Mouse (Mus musculus) gastrocnemius, postnatal 14 days (tissue): ENCODE measurements around the gene Rassf5. TPM values are rescaled to one million over a fixed set of nuclear protein-coding genes. Genes with fewer than 3 reads are reported as not detected.
"Not testable (repeated sequence)": the region's sequence is repeated elsewhere in the genome, so short reads cannot be mapped to it uniquely, and the experiment has no call there.

Source experiments
- DNase-seq: peaks from one replicate; pipeline ENCODE4 v3.0.0; 2021; ENCODE audit warnings: mixed read lengths
- intact Hi-C: fragments of 180-260 bp; cut with DNase I; formaldehyde crosslinking; loops from one replicate; pipeline ENCODE4 v1.15.1; 2025; ENCODE audit warnings: low total_unique reads
- total RNA-seq, 2 experiments: library from RNA; stranded (reverse); gene quantifications; 2 replicates each; pipeline ENCODE4 v1.2.3; 2021

Rassf5 gene
- total RNA-seq, 2 experiments from 2014 or later, result 1.8 TPM

DNA sequence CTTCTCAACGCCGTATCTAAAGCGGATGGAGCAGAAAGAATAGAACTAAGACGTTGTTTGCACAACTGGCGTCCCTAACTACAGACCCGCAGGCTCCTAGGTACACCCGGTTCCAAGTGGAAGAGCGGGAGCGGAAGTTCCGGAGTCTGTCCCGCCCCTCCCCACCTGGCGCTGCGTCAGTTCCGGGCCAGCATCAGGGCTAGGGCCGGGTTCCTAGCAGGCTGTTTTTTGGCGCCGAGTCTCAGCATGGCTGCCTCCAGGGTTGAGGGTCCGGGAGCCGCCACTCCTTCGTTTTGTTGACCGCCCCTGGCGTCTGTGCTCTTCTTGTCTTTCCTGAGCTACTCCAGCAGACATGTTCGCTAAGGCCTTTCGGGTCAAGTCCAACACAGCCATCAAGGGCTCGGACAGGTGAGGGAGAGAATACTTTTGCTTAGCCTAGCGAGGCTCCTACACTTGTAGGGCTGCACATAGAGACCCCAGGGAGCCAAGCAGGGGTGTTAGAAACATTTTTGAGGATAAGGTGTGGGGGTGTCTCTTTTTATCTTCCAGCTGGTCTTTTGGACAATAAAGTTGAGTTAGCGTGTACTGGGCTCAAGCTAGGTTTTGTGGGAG is 91.9 kb downstream of the Rassf5 start, which contains the start of gene Eif2d:
Eif2d (plus strand) TSS at position 164 of the 612 bp plus-strand sequence.
- intact Hi-C loops, result loop anchor here (5.0 kb wide), 1 partner anchor 36 kb away; no protein-coding TSS in a partner anchor

GRCm38 (mm10) chr1:131149496-131149895 is 95.6 kb downstream of the Rassf5 start:
- DNase-seq, result no peak

More for the DNA sequence above, 91.9 kb downstream of the Rassf5 start, which contains the start of gene Eif2d:
- peak; percentile 88 for DNase-seq

GRCm38 (mm10) chr1:131146181-131146614 is 98.9 kb downstream of the Rassf5 start:
- intact Hi-C loops, result no loop called here
- DNase-seq, result no peak

More at GRCm38 (mm10) chr1:131149496-131149895, 95.6 kb downstream of the Rassf5 start:
- intact Hi-C loops, result no loop called here

- DNase-seq, intact Hi-C loops: not testable (repeated sequence)
Observed at GRCm38 (mm10) chr1:131145222-131145621, 99.8 kb downstream of the Rassf5 start.

GRCm38 (mm10) chr1:131142472-131142871 is 102.6 kb downstream of the Rassf5 start:
- no peak for DNase-seq
- intact Hi-C loops, result no loop called here

DNA sequence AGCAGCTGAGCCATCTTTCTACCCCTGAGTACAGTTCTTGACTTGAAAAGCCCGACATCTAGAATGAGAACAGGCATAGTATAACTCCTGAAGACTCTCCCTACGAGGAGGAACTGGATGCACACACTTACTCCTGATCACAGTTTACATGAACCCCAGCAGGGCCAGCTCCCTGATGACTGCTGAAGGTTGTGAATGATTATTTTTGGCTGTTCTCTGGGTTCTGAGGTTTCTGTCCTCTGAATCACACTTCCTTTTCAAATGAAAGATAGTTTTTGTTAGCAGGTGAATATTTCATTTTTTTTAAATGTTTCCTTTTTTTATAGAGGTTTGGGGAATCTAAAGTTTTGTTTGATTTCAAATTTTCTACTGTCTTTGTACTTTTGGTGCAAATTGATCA is 103.6 kb downstream of the Rassf5 start:
- no peak for DNase-seq
- intact Hi-C loops, result no loop called here

DNA sequence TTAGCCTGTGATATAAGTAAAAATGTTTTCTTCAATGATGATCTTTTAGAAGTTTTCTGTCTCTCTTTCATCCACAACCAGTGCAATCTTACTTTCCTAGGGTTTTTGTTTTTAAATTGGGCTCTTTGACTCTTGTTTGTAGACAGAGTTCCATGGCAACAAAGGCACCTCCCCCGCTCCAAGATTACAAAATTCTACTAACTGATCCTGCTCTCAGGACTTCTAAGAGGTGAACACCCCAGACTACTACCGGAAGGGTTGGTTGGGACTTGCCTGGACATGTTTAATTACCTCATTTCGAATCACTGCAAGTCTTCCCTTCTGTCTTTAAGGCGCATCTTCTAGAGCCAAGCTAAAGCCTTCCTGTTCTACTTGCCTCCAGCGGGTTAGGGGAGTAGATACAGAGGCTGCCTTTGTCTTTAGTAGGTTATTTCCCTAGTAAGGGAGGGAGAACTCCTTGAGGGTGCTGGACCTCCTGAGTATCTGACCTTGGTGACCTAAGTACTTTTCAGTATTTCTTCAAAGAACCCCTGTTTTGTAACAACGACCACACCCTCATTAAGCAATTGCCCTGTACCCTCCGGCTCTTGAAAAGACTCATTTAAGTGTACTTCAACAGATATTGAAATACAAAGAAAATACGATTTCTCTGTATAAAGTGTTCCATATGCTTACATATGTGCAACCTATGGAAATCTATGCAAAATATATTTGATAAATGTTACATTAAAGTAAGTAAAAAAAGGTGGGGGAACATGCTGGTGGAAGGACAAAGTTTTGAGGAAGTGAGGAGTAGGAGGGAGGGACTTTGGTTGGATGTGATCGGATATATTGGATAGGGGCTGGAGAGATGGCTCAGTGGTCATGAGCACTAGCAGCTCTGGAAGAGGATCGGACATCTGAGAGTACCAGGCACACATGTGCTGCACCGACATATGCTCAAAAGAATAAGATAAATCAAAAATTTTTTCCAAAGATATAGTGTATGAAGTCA is 105.7 kb downstream of the Rassf5 start:
- intact Hi-C loops, result no loop called here
- DNase-seq, result no peak

- DNase-seq, result peak; percentile 88
- intact Hi-C loops, result no loop called here
Observed at GRCm38 (mm10) chr1:131138191-131139016, 106.7 kb downstream of the Rassf5 start, which contains the start of gene Dyrk3. Gene Dyrk3, minus strand, starts transcription at chr1:131138340.

GRCm38 (mm10) chr1:131137717-131138118 is 107.3 kb downstream of the Rassf5 start:
- intact Hi-C loops, result no loop called here
- peak; percentile 9 for DNase-seq

DNA sequence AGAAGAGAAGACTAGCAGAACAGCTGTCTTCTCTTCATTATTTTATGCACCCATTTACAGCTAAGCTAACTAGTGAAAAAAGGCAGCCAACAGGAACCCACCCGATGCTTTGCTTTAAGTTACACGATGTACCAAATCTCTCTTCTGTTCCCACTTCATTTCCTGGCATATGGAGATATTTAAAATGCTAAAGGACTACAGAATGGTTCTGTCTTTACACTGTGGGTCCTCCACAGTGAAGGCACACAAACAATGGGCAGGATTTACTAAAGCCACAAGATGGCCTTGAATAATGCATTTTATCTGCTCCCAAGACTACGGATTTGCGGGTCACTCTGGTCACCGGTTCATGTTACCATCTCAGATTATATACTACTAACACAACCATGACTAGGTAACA is 107.9 kb downstream of the Rassf5 start:
- DNase-seq, result no peak
- intact Hi-C loops, result no loop called here

GRCm38 (mm10) chr1:131135960-131136629 is 109.0 kb downstream of the Rassf5 start:
- intact Hi-C loops, result no loop called here
- DNase-seq, result no peak

GRCm38 (mm10) chr1:131134942-131135522 is 110.0 kb downstream of the Rassf5 start:
- intact Hi-C loops, result no loop called here
- DNase-seq, result peak; percentile 5

- intact Hi-C loops, result no loop called here
- no peak for DNase-seq
Observed at GRCm38 (mm10) chr1:131134231-131134630, 110.8 kb downstream of the Rassf5 start.

Other genes starting within 250 kb of the Rassf5 start
- not detected for gene Il10, start 225.4 kb downstream of the Rassf5 start, total RNA-seq
- gene Mapkapk2, start 147.4 kb downstream of the Rassf5 start, total RNA-seq, result 100 to 1,000 TPM; 151 to 154 TPM
- gene Dyrk3, start 106.9 kb downstream of the Rassf5 start, total RNA-seq, result under 1 TPM; 0.07 to 0.14 TPM
- gene Eif2d, start 92.1 kb downstream of the Rassf5 start, total RNA-seq, result 10 to 100 TPM; 23.1 to 26.1 TPM
- 1 to 10 TPM; 1.8 to 2.1 TPM for gene Ikbke, start 34.3 kb upstream of the Rassf5 start, total RNA-seq